Mouse (Mus musculus) 3134 (cell line): ENCODE data around the gene Hook2.

Experiments used
- DNase-seq: peaks from one replicate; pipeline ENCODE4 v3.0.0-alpha.2; 2011; ENCODE audit warnings: low spot score; ENCODE audit not compliant: insufficient read length; ENCODE audit errors: extremely low read depth

Hook2 gene

GRCm38 (mm10) chr8:84990349-84990748 is at the start of gene Hook2:
Hook2 (plus strand) TSS chr8:84990603.
- peak; percentile 93 for DNase-seq

GRCm38 (mm10) chr8:84943699-84944098 is 46.7 kb upstream of the Hook2 start:
- DNase-seq = no peak

- DNase-seq = no peak
These were observed 45.8 kb upstream of the Hook2 start for GRCm38 (mm10) chr8:84944478-84945160.

GRCm38 (mm10) chr8:84945235-84945632 is 45.2 kb upstream of the Hook2 start:
- DNase-seq = no peak

- DNase-seq = no peak
These were observed 44.5 kb upstream of the Hook2 start for GRCm38 (mm10) chr8:84945633-84946527.

GRCm38 (mm10) chr8:84946528-84947240 is 43.7 kb upstream of the Hook2 start, which contains the start of gene Rtbdn:
Rtbdn (plus strand) TSS chr8:84946991.
- DNase-seq = no peak

- DNase-seq = no peak
These were observed 43.2 kb upstream of the Hook2 start for GRCm38 (mm10) chr8:84947241-84947545.

- no peak for DNase-seq
These were observed 40.6 kb upstream of the Hook2 start for GRCm38 (mm10) chr8:84949753-84950152.

GRCm38 (mm10) chr8:84952612-84953255 is 37.7 kb upstream of the Hook2 start:
- DNase-seq = peak; percentile 74

- DNase-seq = peak; percentile 64
These were observed 33.6 kb upstream of the Hook2 start for GRCm38 (mm10) chr8:84956768-84957167.

GRCm38 (mm10) chr8:84959811-84960210 is 30.6 kb upstream of the Hook2 start:
- peak; percentile 77 for DNase-seq

- no peak for DNase-seq
These were observed 26.5 kb upstream of the Hook2 start for GRCm38 (mm10) chr8:84963952-84964351.

GRCm38 (mm10) chr8:84965731-84966291 is 24.6 kb upstream of the Hook2 start:
- DNase-seq = peak; percentile 99

GRCm38 (mm10) chr8:84966603-84967002 is 23.8 kb upstream of the Hook2 start:
- DNase-seq = no peak

GRCm38 (mm10) chr8:84967532-84968304 is 22.7 kb upstream of the Hook2 start:
- DNase-seq = no peak

GRCm38 (mm10) chr8:84968650-84969049 is 21.8 kb upstream of the Hook2 start:
- no peak for DNase-seq

- DNase-seq = peak; percentile 80
These were observed 20.9 kb upstream of the Hook2 start, which contains the start of the genes Gm49661, Prdx2 and Rnaseh2a for GRCm38 (mm10) chr8:84969241-84970134. Gm49661 (minus strand) TSS chr8:84969433. Prdx2 (plus strand) TSS chr8:84969587. Rnaseh2a (minus strand) TSS chr8:84969767.

GRCm38 (mm10) chr8:84970135-84970790 is 20.1 kb upstream of the Hook2 start:
- DNase-seq = no peak
